Mouse (Mus musculus) 3T3-L1 (cell line): ENCODE measurements around the gene Wdr83.

ENCODE experiments used
- DNase-seq: peaks from one replicate; pipeline ENCODE4 v3.0.0-alpha.2; 2015; ENCODE audit warnings: low read depth, low spot score

The Wdr83 gene

GRCm38 (mm10) chr8:85080214-85080531 is 933 bp downstream of the Wdr83 start:
- no peak for DNase-seq

GRCm38 (mm10) chr8:85076993-85077392 is 4.1 kb downstream of the Wdr83 start:
- peak; percentile 95 for DNase-seq

GRCm38 (mm10) chr8:85076001-85076400 is 5.1 kb downstream of the Wdr83 start:
- peak; percentile 73 for DNase-seq

GRCm38 (mm10) chr8:85074617-85075016 is 6.5 kb downstream of the Wdr83 start:
- no peak for DNase-seq

- DNase-seq = no peak
Measured at GRCm38 (mm10) chr8:85074167-85074566, 6.9 kb downstream of the Wdr83 start.

GRCm38 (mm10) chr8:85073041-85073612 is 8.0 kb downstream of the Wdr83 start:
- DNase-seq = no peak

- peak; percentile 77 for DNase-seq
Measured at GRCm38 (mm10) chr8:85072364-85072929, 8.7 kb downstream of the Wdr83 start.

- DNase-seq = peak; percentile 96
Measured at GRCm38 (mm10) chr8:85071514-85072281, 9.4 kb downstream of the Wdr83 start, which contains the start of gene Dhps. Dhps (plus strand) TSS chr8:85071757.

GRCm38 (mm10) chr8:85071041-85071440 is 10.1 kb downstream of the Wdr83 start:
- peak; percentile 85 for DNase-seq

- no peak for DNase-seq
Measured at GRCm38 (mm10) chr8:85067982-85068381, 13.1 kb downstream of the Wdr83 start, which contains the start of gene Gm5741. Gm5741 (minus strand) TSS chr8:85067982.

GRCm38 (mm10) chr8:85067155-85067554 is 14.0 kb downstream of the Wdr83 start:
- DNase-seq = no peak

- DNase-seq = no peak
Measured at GRCm38 (mm10) chr8:85065213-85065612, 15.9 kb downstream of the Wdr83 start.

GRCm38 (mm10) chr8:85062603-85063002 is 18.5 kb downstream of the Wdr83 start:
- no peak for DNase-seq

GRCm38 (mm10) chr8:85059879-85060616 is 21.1 kb downstream of the Wdr83 start, which contains the start of gene Fbxw9:
Fbxw9 (plus strand) TSS chr8:85060055.
- peak; percentile 97 for DNase-seq

GRCm38 (mm10) chr8:85057367-85057766 is 23.7 kb downstream of the Wdr83 start:
- DNase-seq = no peak

- no peak for DNase-seq
Measured at GRCm38 (mm10) chr8:85043619-85044018, 37.5 kb downstream of the Wdr83 start.

- peak; percentile 67 for DNase-seq
Measured at GRCm38 (mm10) chr8:85037681-85038531, 43.2 kb downstream of the Wdr83 start.

- DNase-seq = no peak
Measured at GRCm38 (mm10) chr8:85037366-85037680, 43.8 kb downstream of the Wdr83 start.

GRCm38 (mm10) chr8:85036718-85037365 is 44.3 kb downstream of the Wdr83 start, which contains the start of gene Tnpo2:
Tnpo2 (plus strand) TSS chr8:85036915.
- peak; percentile 100 for DNase-seq

GRCm38 (mm10) chr8:85036381-85036717 is 44.8 kb downstream of the Wdr83 start:
- DNase-seq = no peak
